Mouse (Mus musculus): ENCODE measurements around the gene Mpped1.

Gene Mpped1

DNA sequence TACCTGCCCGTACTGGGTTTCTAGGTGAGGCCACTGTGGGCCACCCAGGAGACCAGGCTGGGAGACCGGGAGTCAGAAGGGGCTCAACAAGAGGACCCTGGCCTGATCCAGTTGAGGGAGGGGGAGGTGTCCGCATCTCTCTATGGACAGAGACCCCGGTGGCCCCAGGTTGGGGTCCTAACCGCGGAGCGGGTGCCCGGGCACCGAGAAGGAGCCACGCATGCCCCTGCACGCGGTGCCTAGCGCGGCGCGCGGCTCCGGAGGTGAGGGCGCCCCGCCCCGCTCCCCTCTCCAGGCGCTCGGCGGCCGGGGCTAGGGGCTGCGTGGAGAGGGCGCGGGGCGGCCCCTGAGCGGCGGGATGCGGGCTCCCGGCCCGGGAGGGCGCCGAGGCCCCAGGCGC, at the start of gene Mpped1:
Mpped1 (plus strand) TSS at position 81 of the 400 bp plus-strand sequence.
- DNase-seq (ENCODE audit: low spot score in 2 of 2), result no peak

DNA sequence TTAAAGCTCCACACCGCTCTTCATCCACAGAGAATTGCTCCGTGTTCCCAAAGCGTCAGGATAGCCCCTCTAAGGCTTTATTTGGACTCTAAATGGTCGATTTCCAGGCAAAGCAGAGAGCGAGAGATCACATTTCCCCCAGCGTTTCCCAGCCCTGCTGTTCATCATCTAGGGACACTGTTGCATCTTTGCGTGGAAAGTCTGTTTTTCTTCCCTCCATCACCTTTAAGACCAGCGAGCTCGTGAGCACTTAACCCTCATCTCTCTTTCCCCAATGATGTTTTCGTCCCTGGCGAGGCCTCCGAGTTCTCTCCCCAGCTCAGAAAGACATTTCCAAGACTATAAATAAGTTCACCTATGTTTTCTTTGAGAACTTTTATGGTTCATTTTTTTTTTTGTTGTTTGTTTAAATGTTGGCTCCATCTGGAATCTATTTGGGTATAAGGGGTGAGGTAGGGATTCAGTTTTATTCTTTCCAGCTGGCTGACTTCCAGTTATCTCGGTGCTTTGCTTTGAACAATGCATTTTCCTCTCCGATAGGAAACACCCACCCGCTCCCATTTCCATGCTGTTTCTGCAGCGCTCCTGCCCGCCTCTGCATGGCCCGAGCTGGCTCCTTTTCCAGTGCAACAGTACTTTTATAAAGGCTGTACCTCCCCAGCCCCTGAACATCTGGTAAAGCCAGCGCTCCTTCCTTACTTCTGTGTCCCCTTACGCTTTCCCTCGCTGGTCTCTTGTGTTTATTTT, 38.4 kb upstream of the Mpped1 start:
- DNase-seq (ENCODE audit: low spot score in 2 of 2), result no peak

DNA sequence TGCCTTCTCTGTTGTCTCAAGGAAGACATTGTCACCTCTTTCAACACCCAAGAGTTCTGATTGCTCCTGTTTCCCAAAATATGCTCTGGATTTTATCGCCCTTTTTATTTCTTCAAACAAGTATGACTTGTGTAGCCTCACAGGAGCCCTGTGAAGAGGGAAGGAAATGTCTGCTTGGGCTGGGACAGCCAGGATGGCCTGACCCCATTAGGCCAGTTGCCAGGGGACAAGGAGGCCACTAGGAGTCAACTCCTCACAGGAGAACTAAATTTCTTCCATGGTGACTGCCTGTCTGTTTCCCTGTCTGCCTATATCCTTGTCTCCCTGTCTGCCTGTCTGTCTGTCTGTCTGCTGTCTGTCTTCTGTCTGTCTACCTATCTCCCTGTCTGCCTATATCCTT, 37.2 kb upstream of the Mpped1 start:
- DNase-seq (ENCODE audit: low spot score in 2 of 2), result no peak

DNA sequence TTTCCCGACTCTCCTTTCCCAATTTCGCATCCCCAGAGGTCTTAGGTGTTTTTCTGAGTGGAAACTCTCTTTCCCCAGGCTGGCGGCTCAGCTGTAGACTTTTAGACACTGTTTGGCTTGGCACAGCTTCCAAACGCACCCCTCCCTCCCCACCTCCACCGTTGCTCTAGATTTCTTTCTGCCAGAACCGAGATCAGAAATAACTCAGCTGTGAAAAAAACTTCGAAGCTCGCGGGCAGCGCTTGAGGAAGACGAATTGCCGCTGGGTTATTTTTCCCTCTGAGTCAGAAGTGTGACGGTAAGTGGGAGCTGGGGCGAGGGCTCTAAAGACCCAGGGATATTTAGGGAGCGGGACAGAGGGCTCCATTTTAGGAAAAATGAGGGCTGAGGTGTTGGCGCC, 33.0 kb upstream of the Mpped1 start:
- DNase-seq (ENCODE audit: low spot score in 2 of 2), result no peak

DNA sequence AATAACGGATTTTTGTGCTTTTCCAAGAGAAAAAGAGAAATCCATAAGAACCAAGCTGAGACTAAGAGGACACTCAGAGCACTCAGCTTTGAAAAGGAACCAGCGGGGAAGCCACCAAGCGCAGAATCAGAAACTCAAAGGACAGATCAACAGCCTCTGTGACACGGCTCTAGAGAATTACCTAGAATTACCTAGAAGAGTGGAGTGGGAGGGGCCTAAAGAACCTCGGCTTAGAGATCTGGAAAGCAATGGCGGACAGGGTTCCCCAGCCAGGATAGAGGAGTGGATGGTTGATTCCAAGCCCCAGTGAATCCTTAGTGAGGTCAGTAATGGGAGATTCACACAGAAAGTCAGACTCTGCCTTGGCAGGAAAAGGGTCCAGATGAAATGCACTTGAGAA, 30.3 kb upstream of the Mpped1 start:
- no peak for DNase-seq (ENCODE audit: low spot score in 2 of 2)

DNA sequence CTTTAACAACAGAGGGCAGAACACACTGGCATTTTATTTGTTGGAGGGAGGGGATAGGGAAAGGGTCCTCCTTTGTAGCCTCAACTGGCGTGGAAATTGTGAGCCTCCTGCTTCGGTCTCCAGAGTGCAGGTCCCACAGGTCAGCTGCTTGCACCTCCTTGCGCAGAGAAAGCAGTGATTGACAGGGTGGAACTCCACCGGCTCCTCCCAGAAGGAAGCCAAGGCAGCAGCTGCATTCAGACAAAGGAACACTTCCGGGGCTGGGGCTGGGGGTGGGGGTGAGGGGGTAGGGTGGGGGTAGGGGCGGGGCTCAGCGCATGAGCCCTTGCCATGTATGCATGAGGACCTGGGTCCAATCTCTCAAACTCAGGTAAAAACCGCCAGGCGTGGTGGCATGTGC, 29.8 kb upstream of the Mpped1 start:
- DNase-seq (ENCODE audit: low spot score in 2 of 2), result no peak

DNA sequence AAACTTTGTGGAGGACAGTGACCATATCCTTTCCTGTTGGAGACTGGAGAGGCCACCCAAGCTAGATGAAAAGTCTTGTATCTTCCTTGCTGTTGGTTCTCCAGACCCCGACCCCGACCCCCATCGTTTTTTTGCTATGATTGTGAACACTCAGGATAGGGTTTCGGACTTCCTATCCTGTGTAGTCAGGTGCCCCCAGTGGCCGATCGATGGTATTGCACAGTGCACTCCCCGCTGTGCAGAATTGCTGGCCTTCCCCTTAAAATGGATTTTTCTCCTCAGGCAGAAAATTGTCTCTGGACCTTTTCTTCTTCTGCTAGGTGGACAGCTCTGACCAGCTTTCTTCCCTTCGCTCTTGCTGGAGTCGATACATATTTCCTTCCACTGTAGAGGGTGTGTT, 22.5 kb upstream of the Mpped1 start:
- peak in 1 of 2 experiments; percentile 37 for DNase-seq (ENCODE audit: low spot score in 2 of 2)

DNA sequence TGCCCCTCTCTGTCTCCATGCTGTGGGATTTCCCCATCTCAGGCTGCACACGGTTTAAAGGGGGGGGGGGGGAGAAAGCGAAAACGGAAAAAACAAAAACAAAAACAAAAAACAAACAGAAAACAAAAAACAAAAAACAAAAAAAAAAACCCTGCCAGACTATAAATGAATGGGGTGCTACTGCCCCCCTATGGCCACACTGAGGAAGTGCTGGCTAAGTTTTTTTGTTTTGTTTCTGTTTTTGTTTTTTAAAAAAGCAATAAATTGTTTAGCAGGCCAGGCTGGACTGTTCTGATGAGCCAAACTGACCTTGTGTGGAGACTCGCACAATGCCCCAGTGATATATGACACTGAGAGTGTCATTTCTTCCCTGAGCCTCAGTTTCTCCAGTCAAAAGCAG, 20.3 kb upstream of the Mpped1 start:
- DNase-seq (ENCODE audit: low spot score in 2 of 2), result no peak

DNA sequence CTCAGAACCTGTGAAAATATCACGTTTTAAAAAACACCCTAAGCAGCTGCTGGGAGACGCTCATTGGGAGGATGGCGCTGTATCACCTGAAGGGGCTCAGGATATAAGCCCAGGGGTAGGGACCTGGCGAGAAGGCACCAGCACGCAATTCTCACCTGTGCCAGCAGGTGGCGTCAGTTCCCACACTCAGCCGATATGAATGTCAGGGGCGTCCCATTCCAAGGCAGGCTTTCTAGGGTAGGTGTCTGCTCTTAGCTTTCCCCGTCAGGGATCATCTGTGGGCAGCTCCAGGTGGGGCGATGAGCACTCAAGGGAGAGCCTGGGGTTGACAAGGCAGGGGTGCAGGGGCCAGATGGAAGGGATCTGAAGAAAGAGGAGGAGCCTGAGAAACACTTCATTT, 18.6 kb upstream of the Mpped1 start:
- peak; percentile 14 to 42 for DNase-seq (ENCODE audit: low spot score in 2 of 2)

DNA sequence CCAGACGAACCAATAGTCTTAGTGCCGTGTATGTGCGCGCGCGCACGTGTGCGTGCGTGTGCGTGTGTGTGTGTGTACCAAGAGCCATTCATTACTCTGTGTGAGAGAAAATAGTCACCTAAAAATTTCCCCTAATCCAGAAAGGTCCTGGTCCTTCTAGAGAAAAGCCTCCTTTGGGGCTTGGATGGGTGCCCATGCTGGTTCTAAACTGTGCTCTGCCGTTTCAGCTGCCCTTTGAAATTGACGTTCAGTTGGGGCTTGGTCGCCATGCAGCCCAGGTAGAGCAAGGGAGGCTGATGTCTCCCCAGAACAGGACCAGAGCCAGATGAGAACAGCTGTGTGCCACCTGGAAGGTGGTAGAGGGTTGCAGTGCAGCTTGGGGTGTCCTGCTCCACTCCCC, 17.8 kb upstream of the Mpped1 start:
- no peak for DNase-seq (ENCODE audit: low spot score in 2 of 2)

DNA sequence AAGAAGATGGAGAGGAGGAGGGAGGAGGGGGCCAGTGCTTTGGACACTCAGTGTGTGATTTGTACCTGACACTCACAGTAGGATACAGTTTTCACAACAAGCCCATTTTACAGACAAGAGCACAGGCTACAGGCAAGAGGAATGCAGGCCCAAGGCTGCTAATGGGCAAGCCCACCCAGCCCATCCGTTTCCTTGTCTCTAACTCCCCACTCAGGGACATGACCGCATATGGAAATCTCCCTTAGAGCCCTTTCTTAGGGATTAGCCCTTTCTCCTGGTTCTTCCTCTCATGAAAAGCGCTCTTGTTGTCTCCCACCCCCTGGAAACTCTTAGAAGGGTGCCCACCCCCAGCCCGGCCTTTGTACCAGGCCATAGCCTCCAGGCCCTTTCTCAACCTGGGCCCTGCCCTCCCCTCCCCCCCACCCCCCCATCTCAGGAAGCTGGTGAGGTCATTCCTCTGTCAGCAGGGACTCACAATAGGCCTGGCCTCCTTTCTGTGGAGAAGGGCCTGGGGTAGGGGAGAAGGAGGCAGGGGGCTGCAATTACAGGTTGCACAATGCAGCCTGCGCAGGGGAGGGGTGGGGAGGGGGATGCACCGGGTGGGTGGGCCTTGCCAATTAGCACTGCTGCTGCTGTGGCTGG, 13.8 kb upstream of the Mpped1 start:
- DNase-seq (ENCODE audit: low spot score in 2 of 2), result no peak

DNA sequence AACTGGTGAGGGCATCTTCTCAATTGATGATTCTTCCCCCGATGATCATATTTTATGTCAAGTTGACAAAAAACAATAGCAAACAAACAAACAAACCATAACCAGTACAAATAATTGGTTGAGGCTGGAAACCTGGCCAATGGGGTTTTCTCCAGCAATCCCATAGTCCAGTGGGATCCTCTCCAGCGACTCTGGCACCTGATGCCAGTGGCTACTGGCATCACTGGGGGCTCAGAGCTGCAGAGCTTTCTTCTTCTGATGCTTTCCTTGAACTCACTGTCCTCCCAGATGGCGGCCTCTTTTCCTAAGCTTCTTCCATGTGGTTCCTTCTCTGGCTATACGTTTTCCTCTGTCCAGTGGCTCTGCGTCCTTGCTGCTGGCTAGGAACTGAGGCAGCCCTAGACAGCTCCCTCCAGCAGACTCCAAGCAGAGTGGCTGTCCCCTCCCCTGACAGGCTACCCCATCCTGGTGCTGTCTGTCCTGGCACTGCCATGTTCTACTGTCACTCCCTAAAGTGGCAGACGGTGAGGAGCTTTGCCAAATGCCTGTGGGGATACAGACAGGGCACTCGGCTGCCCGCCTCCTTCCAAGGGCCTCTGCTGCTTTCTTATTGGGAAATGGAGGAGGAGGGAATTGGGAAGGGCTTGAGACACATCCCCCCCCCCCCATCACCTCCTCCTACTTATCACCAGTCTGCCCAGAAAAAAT, 7.8 kb upstream of the Mpped1 start:
- no peak for DNase-seq (ENCODE audit: low spot score in 2 of 2)

DNA sequence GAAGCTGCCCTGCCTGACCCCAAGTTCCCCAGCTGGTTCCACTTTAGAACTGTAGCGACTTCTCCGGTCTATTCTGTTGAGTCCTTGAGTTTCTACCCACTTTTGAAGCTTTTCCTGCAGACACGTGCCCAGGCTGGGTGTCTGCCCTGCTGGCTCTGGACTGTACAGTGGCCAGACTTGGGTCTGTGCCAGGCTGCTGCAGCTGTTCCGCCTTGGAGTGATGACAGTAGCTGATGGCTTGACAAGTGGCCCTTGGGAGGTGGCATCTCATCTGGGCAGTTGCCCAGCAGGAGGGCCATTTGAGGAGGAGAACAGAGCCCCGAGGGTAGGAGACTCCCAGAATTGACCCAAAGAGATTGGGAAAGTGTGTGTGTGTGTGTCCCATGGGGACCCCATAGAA, 6.8 kb upstream of the Mpped1 start:
- no peak for DNase-seq (ENCODE audit: low spot score in 2 of 2)

DNA sequence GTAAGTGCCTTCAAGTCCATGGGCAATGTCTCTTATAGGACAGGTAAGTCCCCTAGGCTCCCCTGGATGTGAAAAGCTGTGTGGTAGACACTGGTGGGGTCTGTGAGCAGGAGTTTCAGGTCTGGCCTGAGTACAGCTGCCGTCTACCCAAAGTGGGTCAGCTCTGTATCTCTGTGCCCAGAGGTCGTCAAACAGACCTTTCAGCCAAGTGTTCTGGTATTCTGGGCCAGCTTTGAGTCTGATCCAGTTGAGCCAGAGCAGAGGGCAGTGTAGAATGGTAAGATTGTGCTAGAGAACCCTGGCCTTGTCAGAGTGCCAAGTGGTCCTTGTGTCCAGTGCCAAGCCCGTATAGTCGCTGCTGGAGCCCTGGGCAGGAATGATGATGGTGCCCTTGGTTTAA, 6.3 kb upstream of the Mpped1 start:
- DNase-seq (ENCODE audit: low spot score in 2 of 2), result no peak

DNA sequence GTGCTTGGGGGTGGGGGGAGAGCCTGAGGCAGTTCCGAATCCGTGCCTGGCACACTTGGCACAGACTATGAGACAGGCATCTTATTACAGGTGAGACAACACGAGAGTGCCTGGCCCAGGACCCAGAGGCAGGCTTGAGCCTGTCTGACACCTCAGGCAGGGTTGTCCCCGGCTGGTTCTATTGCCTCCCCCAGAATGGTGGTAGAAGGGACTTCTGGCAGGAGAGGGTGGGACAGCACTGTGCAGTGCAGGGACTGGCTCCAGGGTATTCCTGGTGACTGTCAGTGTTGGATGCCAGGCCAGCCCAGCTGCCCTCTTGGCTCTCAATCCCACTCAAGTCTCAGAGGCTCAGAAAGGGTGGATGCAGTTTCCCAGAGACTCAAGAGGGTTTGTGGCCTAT, 4.3 kb upstream of the Mpped1 start:
- no peak for DNase-seq (ENCODE audit: low spot score in 2 of 2)

DNA sequence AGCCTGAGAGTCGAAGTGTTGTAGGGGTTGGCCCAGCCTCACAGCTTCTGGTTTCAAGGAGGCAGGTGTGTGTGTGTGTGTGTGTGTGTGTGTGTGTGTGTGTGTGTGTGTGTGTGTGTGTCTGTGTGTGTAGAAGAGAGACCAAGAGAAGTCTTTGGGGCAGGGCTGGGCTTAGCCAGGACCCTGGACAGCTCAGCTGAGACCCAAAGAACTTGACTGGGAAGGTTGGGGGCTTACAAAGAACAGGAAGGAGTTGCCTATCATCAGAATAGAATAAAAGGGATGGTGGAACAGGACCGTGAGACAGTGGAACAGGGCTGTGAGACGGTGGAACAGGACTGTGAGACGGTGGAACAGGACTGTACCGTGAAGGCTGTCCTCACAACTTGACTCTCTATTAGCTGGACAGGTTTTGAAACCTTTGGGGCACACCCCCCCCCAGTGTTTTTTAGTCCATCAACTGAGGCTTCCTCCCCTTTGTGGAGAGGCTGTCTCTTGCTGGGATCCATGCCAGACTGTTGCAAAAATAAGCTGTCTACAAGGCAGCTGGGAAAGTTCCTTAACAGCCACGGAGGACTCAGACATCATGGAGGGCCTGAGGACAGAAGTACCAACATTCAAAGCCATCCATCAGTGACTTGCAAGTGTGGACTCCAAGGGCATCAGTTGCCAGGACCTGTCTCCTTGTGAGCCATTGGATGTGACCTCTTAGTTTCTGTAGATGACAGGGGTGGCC, 2.8 kb upstream of the Mpped1 start:
- DNase-seq (ENCODE audit: low spot score in 2 of 2), result no peak

DNA sequence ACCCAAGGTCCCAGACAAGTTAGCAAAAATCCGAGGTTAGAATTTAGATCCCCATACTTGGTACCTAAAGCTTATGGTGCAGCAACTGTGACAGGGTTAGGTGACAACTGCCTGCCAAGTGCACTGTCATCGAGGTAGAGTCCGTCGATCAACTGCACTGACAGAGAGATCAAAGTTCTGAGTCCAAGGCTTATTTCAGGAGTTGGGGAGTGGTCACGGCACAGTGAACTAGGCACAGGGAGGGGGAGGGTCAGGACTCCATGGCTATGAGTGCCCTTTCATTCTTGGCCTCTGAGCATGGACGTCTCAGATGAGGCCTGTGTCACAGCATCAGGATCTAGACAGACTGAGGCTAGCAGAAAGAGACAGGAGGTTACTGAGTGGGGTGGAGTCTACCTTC, 1.8 kb upstream of the Mpped1 start:
- no peak for DNase-seq (ENCODE audit: low spot score in 2 of 2)

DNA sequence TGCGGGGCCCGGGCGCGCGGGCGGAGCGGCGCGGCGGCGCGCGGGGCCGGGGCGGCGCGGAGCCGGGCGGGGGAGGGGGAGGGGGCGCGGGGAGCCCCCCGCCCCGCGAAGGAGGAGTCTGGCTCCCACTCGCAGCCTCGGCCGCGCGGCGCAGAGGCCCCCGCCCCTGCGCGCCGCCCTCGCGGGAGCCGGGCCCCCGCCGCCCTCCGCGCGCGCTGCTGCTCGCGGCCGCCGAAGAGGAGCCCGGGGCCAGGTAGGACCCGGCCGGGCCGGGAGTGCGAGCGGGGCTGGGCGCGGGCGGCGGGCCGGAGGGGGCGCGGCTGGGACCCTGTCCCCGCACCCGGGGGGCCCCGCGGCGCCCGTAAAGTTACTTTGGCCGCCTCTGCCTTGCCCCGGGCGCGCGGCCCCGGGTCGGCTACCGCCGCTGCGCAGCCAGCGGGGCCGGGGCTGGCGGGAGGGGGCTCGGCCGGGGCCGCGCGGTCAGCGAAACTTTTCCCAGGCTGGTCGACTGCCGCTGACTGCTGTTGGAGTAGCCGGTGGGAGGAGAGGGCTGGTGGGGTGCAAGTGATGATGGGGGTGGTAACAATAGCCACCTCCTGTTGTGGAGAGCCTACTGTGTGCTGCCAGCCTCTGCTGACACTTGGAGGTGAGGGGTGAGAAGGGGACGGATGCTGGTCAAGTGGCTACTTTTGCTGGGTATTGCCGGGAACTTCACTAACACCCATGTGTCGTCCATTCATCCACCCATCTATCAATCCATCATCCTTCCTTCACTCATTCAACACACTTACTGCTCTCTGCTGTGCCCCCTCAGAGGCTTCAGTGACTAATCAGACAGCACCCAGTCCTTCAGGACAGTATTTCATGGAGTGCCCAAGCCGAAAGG, 831 bp downstream of the Mpped1 start:
- DNase-seq (ENCODE audit: low spot score in 2 of 2), result no peak

DNA sequence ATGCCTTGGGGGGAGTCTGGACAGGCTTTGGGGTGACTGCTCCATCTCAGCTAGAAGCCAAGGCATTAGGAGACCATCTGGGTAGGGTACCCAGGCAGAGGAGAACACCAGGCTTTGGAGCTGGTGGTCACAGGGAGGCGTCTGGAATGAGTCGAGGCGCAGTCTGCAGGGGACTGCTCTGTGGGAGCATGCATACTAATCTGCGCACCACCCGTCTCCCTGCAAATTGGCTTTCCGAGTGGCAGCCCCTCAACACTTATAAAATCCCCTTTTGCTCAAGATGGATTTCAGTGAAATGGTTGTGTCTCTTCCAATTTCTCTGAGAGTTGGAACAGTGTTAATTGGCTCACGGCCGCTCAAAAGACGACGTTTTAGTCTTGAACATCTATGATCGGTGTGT, 2.0 kb downstream of the Mpped1 start:
- no peak for DNase-seq (ENCODE audit: low spot score in 2 of 2)

DNA sequence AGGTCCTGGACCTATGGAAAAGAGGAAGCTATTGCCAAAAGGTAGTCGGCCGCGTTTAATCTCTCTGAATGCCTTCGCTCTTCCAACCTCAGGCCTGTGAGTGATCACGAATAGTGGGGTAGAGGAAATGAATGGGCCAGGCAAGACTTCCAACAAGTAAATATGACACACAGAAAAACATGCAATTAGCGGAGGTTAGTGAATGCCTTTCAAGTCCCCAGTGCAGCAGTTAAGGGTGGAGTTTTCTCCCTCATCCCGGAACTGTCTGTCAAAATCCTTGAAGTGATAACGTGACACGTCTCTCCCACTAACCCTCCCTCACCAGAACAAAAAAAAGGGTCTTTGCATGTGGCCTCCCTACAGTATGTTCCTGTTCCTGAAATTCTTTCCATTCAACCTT, 3.0 kb downstream of the Mpped1 start:
- no peak for DNase-seq (ENCODE audit: low spot score in 2 of 2)

DNA sequence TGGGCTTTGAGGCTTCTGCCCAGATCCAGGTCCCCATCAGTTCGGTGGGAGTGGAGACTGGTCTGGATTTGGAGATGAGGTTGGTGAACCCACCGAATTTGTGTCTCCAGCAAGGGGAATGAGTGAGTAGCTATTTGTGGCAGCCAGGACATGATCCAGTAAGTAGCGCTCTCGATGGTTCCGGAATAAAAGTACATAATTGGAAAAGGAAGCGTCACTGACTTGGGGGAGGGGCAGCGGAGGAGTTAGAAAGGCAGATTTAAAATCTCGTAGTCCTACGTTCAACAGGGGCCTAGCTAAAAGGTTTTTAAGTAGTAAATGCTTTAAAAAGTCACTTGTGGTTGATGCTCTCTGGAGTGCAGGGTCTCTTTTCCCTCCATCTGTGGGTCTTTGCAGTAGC, 5.5 kb downstream of the Mpped1 start:
- DNase-seq (ENCODE audit: low spot score in 2 of 2), result no peak

Data from spleen, postnatal 10 days (tissue).